Mouse (Mus musculus): ENCODE data around the gene Tmem131. TPM values are rescaled to one million over a fixed set of nuclear protein-coding genes. Genes with fewer than 3 reads are reported as not detected.
"Not testable (repeated sequence)": the region's sequence is repeated elsewhere in the genome, so short reads cannot be mapped to it uniquely, and the experiment has no call there.

Gene Tmem131
- polyA plus RNA-seq, 1 experiment from 2014 or later: 11.4 TPM

GRCm38 (mm10) chr1:36893720-36894119 is 49.7 kb downstream of the Tmem131 start:
- H3K9me3 ChIP-seq (replicated peaks; ENCODE audit: control insufficient read depth, low read length); H3K27ac ChIP-seq (ENCODE audit: low read depth, low read length); H3K4me3 ChIP-seq (ENCODE audit: low read depth, low read length); H3K27me3 ChIP-seq (ENCODE audit: control insufficient read depth, insufficient read depth, low read length); H3K9ac ChIP-seq (ENCODE audit: low read depth, low read length); H3K36me3 ChIP-seq (ENCODE audit: control insufficient read depth, insufficient read depth, low read length); ATAC-seq (replicated peaks; ENCODE audit: insufficient number of reproducible peaks, low FRiP score, low TSS enrichment); H3K4me2 ChIP-seq: not testable (repeated sequence)
- H3K4me1 ChIP-seq (ENCODE audit: control insufficient read depth, insufficient read depth, low read length): peaks cover 10% of the 10 kb centered on the region
- 92% methylated on average over 5 of the region's 5 CpGs for WGBS (ENCODE audit: insufficient replicate concordance)

- no peak for ATAC-seq (replicated peaks; ENCODE audit: insufficient number of reproducible peaks, low FRiP score, low TSS enrichment)
- Histone ChIP-seq H3K4me3 (ENCODE audit: low read depth, low read length) (no peak overlapping the region), H3K9ac (ENCODE audit: low read depth, low read length) (no peak overlapping the region), H3K4me1 (ENCODE audit: control insufficient read depth, insufficient read depth, low read length) (peaks cover 10% of the 10 kb centered on the region), H3K27me3 (ENCODE audit: control insufficient read depth, insufficient read depth, low read length) (no peaks in the 10 kb centered on the region), H3K36me3 (ENCODE audit: control insufficient read depth, insufficient read depth, low read length) (no peaks in the 10 kb centered on the region), H3K27ac (ENCODE audit: low read depth, low read length) (no peak overlapping the region), H3K9me3 (replicated peaks; ENCODE audit: control insufficient read depth, low read length) (no peaks in the 10 kb centered on the region), H3K4me2 (no peak overlapping the region)
- WGBS (ENCODE audit: insufficient replicate concordance): 83% methylated on average over 6 of the region's 6 CpGs
Measured at GRCm38 (mm10) chr1:36893146-36893545, 50.3 kb downstream of the Tmem131 start.

- Histone ChIP-seq H3K27me3 (ENCODE audit: control insufficient read depth, insufficient read depth, low read length) (no peaks in the 10 kb centered on the region), H3K4me1 (ENCODE audit: control insufficient read depth, insufficient read depth, low read length) (peaks cover 14% of the 10 kb centered on the region), H3K27ac (ENCODE audit: low read depth, low read length) (no peak overlapping the region), H3K4me2 (no peak overlapping the region), H3K4me3 (ENCODE audit: low read depth, low read length) (no peak overlapping the region), H3K36me3 (ENCODE audit: control insufficient read depth, insufficient read depth, low read length) (no peaks in the 10 kb centered on the region), H3K9ac (ENCODE audit: low read depth, low read length) (no peak overlapping the region), H3K9me3 (replicated peaks; ENCODE audit: control insufficient read depth, low read length) (no peaks in the 10 kb centered on the region)
- 73% methylated on average over 3 of the region's 3 CpGs for WGBS (ENCODE audit: insufficient replicate concordance)
- ATAC-seq (replicated peaks; ENCODE audit: insufficient number of reproducible peaks, low FRiP score, low TSS enrichment): no peak
Measured at GRCm38 (mm10) chr1:36892461-36892860, 51.0 kb downstream of the Tmem131 start.

GRCm38 (mm10) chr1:36889016-36889415 is 54.5 kb downstream of the Tmem131 start:
- Histone ChIP-seq H3K4me2 (no peak overlapping the region), H3K4me3 (ENCODE audit: low read depth, low read length) (no peak overlapping the region), H3K9ac (ENCODE audit: low read depth, low read length) (no peak overlapping the region), H3K27me3 (ENCODE audit: control insufficient read depth, insufficient read depth, low read length) (no peaks in the 10 kb centered on the region), H3K9me3 (replicated peaks; ENCODE audit: control insufficient read depth, low read length) (no peaks in the 10 kb centered on the region), H3K36me3 (ENCODE audit: control insufficient read depth, insufficient read depth, low read length) (no peaks in the 10 kb centered on the region), H3K4me1 (ENCODE audit: control insufficient read depth, insufficient read depth, low read length) (peaks cover 31% of the 10 kb centered on the region), H3K27ac (ENCODE audit: low read depth, low read length) (no peak overlapping the region)
- 92% methylated on average over 5 of the region's 5 CpGs for WGBS (ENCODE audit: insufficient replicate concordance)
- ATAC-seq (replicated peaks; ENCODE audit: insufficient number of reproducible peaks, low FRiP score, low TSS enrichment): no peak

DNA sequence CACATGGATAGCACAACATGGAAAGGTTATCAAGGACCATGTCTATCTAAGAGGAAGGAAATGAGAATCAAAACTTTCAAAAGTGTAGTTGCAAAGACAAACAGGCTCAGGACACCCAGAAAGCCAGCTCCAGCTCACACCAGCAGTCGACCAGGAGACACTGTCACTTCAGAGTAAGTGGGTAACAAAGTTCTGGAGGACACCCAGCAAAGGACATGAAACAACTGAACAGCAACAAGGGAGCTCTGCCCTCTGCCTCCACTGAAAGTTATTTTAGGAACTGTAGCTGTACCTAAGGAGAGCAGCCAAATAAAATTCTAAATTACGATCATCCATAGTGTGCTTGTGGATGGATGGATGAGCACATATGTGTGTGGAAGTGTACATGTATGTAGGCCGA is 56.3 kb downstream of the Tmem131 start:
- Histone ChIP-seq H3K27ac (ENCODE audit: low read depth, low read length) (no peak overlapping the region), H3K4me1 (ENCODE audit: control insufficient read depth, insufficient read depth, low read length) (peaks cover 31% of the 10 kb centered on the region), H3K9me3 (replicated peaks; ENCODE audit: control insufficient read depth, low read length) (no peaks in the 10 kb centered on the region), H3K9ac (ENCODE audit: low read depth, low read length) (no peak overlapping the region), H3K4me3 (ENCODE audit: low read depth, low read length) (no peak overlapping the region), H3K27me3 (ENCODE audit: control insufficient read depth, insufficient read depth, low read length) (no peaks in the 10 kb centered on the region), H3K36me3 (ENCODE audit: control insufficient read depth, insufficient read depth, low read length) (no peaks in the 10 kb centered on the region), H3K4me2 (no peak overlapping the region)
- ATAC-seq (replicated peaks; ENCODE audit: insufficient number of reproducible peaks, low FRiP score, low TSS enrichment): no peak
- WGBS (ENCODE audit: insufficient replicate concordance): 66% methylated on average over 3 of the region's 3 CpGs

DNA sequence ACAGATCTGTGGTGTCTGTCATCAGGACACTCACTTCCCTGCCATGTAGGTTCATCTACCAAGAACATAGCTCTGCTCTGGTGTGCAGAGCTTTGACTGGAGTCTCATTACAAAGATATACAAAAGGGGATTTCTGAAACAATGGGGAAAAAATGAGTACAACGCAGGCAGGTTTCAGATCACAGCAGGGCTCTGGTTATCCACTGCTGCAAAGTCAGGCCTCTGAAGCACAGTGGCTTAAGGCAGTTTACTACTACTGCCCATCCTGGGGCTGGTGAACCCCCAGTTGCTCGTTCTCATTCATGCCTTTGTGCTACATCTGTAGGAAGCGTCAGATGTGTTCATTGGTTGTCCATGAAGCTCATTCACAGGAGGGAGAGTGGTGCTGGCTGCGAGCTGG is 57.0 kb downstream of the Tmem131 start:
- no peak overlapping the region for H3K9ac ChIP-seq (ENCODE audit: low read depth, low read length)
- peaks cover 30% of the 10 kb centered on the region for H3K4me1 ChIP-seq (ENCODE audit: control insufficient read depth, insufficient read depth, low read length)
- no peaks in the 10 kb centered on the region for H3K27me3 ChIP-seq (ENCODE audit: control insufficient read depth, insufficient read depth, low read length)
- H3K36me3 ChIP-seq (ENCODE audit: control insufficient read depth, insufficient read depth, low read length): no peaks in the 10 kb centered on the region
- no peak overlapping the region for H3K4me3 ChIP-seq (ENCODE audit: low read depth, low read length)
- WGBS (ENCODE audit: insufficient replicate concordance): 87% methylated on average over 4 of the region's 4 CpGs
- H3K9me3 ChIP-seq (replicated peaks; ENCODE audit: control insufficient read depth, low read length): no peaks in the 10 kb centered on the region
- no peak overlapping the region for H3K27ac ChIP-seq (ENCODE audit: low read depth, low read length)
- ATAC-seq (replicated peaks; ENCODE audit: insufficient number of reproducible peaks, low FRiP score, low TSS enrichment): no peak
- H3K4me2 ChIP-seq: no peak overlapping the region

DNA sequence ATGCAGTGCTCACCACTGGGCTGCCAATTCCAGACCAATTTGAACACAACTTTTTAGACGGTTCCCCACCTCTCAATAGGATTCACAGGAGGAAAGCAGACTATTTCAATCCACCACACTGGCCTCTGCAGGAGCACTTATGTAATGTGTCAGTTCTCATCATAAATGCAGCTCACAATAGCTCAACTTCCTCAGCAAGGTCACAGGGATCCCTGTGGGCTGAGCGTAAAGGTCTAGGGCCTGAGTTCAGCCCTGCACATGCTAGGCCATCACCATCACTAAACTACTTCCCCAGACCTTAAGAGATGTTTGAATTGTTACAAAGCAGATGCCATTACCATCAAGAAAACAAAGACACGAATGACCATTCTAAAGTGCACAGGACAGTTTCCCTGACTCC is 58.9 kb downstream of the Tmem131 start:
- Histone ChIP-seq H3K9me3 (replicated peaks; ENCODE audit: control insufficient read depth, low read length) (no peaks in the 10 kb centered on the region), H3K36me3 (ENCODE audit: control insufficient read depth, insufficient read depth, low read length) (no peaks in the 10 kb centered on the region), H3K27me3 (ENCODE audit: control insufficient read depth, insufficient read depth, low read length) (no peaks in the 10 kb centered on the region), H3K4me1 (ENCODE audit: control insufficient read depth, insufficient read depth, low read length) (peaks cover 20% of the 10 kb centered on the region), H3K4me3 (ENCODE audit: low read depth, low read length) (no peak overlapping the region), H3K9ac (ENCODE audit: low read depth, low read length) (no peak overlapping the region), H3K4me2 (no peak overlapping the region), H3K27ac (ENCODE audit: low read depth, low read length) (no peak overlapping the region)
- WGBS (ENCODE audit: insufficient replicate concordance): 73% methylated on average over 3 of the region's 3 CpGs
- ATAC-seq (replicated peaks; ENCODE audit: insufficient number of reproducible peaks, low FRiP score, low TSS enrichment): no peak

DNA sequence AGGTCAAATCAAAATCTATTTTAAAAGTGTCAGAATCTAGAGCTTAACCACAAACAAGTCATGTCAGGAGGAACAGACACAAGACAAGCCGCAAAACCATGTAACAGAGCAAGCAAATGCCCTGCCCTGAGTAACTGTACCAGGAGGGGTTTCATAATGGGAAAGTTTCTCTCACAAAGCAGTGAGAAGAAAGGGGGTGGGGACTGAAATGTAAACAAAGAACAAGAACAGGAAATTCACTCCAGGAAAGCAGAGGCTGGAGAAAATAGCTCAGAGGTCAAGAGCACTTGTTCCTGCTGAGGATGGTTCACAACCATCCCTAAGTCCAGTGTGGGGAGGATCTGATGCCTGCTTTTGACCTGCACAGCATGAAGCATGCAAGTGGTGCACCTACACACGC is 59.7 kb downstream of the Tmem131 start:
- H3K27ac ChIP-seq (ENCODE audit: low read depth, low read length): no peak overlapping the region
- no peak overlapping the region for H3K4me2 ChIP-seq
- no peak overlapping the region for H3K4me3 ChIP-seq (ENCODE audit: low read depth, low read length)
- H3K9ac ChIP-seq (ENCODE audit: low read depth, low read length): no peak overlapping the region
- 71% methylated on average over 2 of the region's 2 CpGs for WGBS (ENCODE audit: insufficient replicate concordance)
- no peaks in the 10 kb centered on the region for H3K27me3 ChIP-seq (ENCODE audit: control insufficient read depth, insufficient read depth, low read length)
- H3K4me1 ChIP-seq (ENCODE audit: control insufficient read depth, insufficient read depth, low read length): peaks cover 20% of the 10 kb centered on the region
- no peak for ATAC-seq (replicated peaks; ENCODE audit: insufficient number of reproducible peaks, low FRiP score, low TSS enrichment)
- H3K9me3 ChIP-seq (replicated peaks; ENCODE audit: control insufficient read depth, low read length): no peaks in the 10 kb centered on the region
- no peaks in the 10 kb centered on the region for H3K36me3 ChIP-seq (ENCODE audit: control insufficient read depth, insufficient read depth, low read length)

GRCm38 (mm10) chr1:36879154-36879553 is 64.3 kb downstream of the Tmem131 start:
- WGBS (ENCODE audit: insufficient replicate concordance): 37% methylated on average over 1 of the region's 1 CpGs
- no peaks in the 10 kb centered on the region; the same call in 1 of the 2 replicates for H3K36me3 ChIP-seq (ENCODE audit: control insufficient read depth, insufficient read depth, low read length)
- no peak for ATAC-seq (replicated peaks; ENCODE audit: insufficient number of reproducible peaks, low FRiP score, low TSS enrichment)
- H3K4me3 ChIP-seq (ENCODE audit: low read depth, low read length): no peak overlapping the region
- no peak overlapping the region for H3K9ac ChIP-seq (ENCODE audit: low read depth, low read length)
- no peaks in the 10 kb centered on the region for H3K27me3 ChIP-seq (ENCODE audit: control insufficient read depth, insufficient read depth, low read length)
- no peak overlapping the region for H3K4me2 ChIP-seq
- no peaks in the 10 kb centered on the region for H3K4me1 ChIP-seq (ENCODE audit: control insufficient read depth, insufficient read depth, low read length)
- no peak overlapping the region for H3K27ac ChIP-seq (ENCODE audit: low read depth, low read length)
- H3K9me3 ChIP-seq (replicated peaks; ENCODE audit: control insufficient read depth, low read length): no peaks in the 10 kb centered on the region
